Mouse (Mus musculus) CH12.LX (cell line): ENCODE data around the gene Dtnb.

Experiments
- CHD1 ChIP-seq: IDR thresholded peaks from 2 replicates; pipeline ENCODE4 v1.6.1; 2012; ENCODE audit warnings: low read depth, low read length, improper control_type of control experiment, inconsistent platforms
- CTCF ChIP-seq, 2 experiments: IDR thresholded peaks in 1 of 2; conservative IDR thresholded peaks in 1 of 2; 2 replicates each; pipeline ENCODE4 v1.5.1; 2011 to 2012; ENCODE audit warnings: low read depth in 2 of 2, low read length in 2 of 2, improper control_type of control experiment in 1 of 2, inconsistent platforms in 1 of 2, mild to moderate bottlenecking in 1 of 2, moderate library complexity in 1 of 2
- EP300 ChIP-seq: IDR thresholded peaks from 2 replicates; pipeline ENCODE4 v1.6.1; 2011; ENCODE audit warnings: low read length, improper control_type of control experiment
- HCFC1 ChIP-seq: IDR thresholded peaks from 2 replicates; pipeline ENCODE4 v1.6.1; 2012; ENCODE audit warnings: low read depth, mild to moderate bottlenecking, inconsistent platforms, low read length, improper control_type of control experiment
- MYC ChIP-seq: IDR thresholded peaks from 2 replicates; pipeline ENCODE4 v1.6.1; 2011; ENCODE audit warnings: low read depth, mild to moderate bottlenecking, improper control_type of control experiment, low read length
- POLR2A ChIP-seq: IDR thresholded peaks from 2 replicates; pipeline ENCODE4 v1.6.1; 2011; ENCODE audit warnings: low read depth, mild to moderate bottlenecking, improper control_type of control experiment, low read length
- RCOR1 ChIP-seq: conservative IDR thresholded peaks from 2 replicates; pipeline ENCODE4 v1.6.1; 2012; ENCODE audit warnings: low read depth, mild to moderate bottlenecking, inconsistent platforms, low read length, improper control_type of control experiment
- ZKSCAN1 ChIP-seq: IDR thresholded peaks from 2 replicates; pipeline ENCODE4 v1.6.1; 2012; ENCODE audit warnings: low read depth, inconsistent platforms, low read length, improper control_type of control experiment, borderline replicate concordance

GRCm38 (mm10) chr12:3680721-3681120, 108.5 kb downstream of the Dtnb start:
- TF ChIP-seq HCFC1 (no peak), MYC (no peak), CHD1 (no peak), EP300 (no peak), CTCF (conservative IDR thresholded peaks at IDR 0.05 in 1 of 2, IDR thresholded peaks at IDR 0.05 in 1 of 2; ENCODE audit: low read depth in 2 of 2, low read length in 2 of 2) (no peak), RCOR1 (no peak), POLR2A (no peak), ZKSCAN1 (no peak)
